Mouse (Mus musculus) forebrain, embryonic 13.5 days (tissue): Measurements from ENCODE around the gene Plekhf1. TPM values are rescaled to one million over a fixed set of nuclear protein-coding genes. Genes with fewer than 3 reads are reported as not detected.
A peak's percentile ranks its signal among the peaks of the same experiment; 100 is the strongest.

Source experiments
- ATAC-seq: fragments of 200-750 bp; cut with Nextera tagmentation; 2 replicates; pipeline ENCODE4 v1.8.0; 2017
- H3K27ac ChIP-seq: fragments of 300-500 bp; sonication (generic); 2 replicates; pipeline ENCODE4 v1.5.1; 2015; ENCODE audit warnings: inconsistent platforms, mild to moderate bottlenecking, moderate library complexity
- H3K27me3 ChIP-seq: fragments of 300-500 bp; sonication (generic); 2 replicates; pipeline ENCODE4 v1.6.1; 2015; ENCODE audit warnings: mild to moderate bottlenecking, inconsistent platforms
- H3K36me3 ChIP-seq: fragments of 300-500 bp; sonication (generic); 2 replicates; pipeline ENCODE4 v1.6.1; 2015; ENCODE audit warnings: mild to moderate bottlenecking, inconsistent platforms; ENCODE audit not compliant: poor library complexity, severe bottlenecking
- H3K4me1 ChIP-seq: fragments of 300-500 bp; sonication (generic); 2 replicates; pipeline ENCODE4 v1.6.1; 2015; ENCODE audit warnings: inconsistent platforms
- H3K4me2 ChIP-seq: fragments of 300-500 bp; sonication (generic); 2 replicates; pipeline ENCODE4 v1.6.1; 2015; ENCODE audit warnings: inconsistent platforms, mild to moderate bottlenecking, moderate library complexity
- H3K4me3 ChIP-seq: fragments of 300-500 bp; sonication (generic); 2 replicates; pipeline ENCODE4 v1.5.1; 2015; ENCODE audit warnings: mild to moderate bottlenecking, inconsistent platforms
- H3K9ac ChIP-seq: fragments of 300-500 bp; sonication (generic); 2 replicates; pipeline ENCODE4 v1.6.1; 2015; ENCODE audit warnings: mild to moderate bottlenecking, inconsistent platforms
- H3K9me3 ChIP-seq: fragments of 300-500 bp; sonication (generic); replicated peaks from 2 replicates; pipeline ENCODE4 v1.6.1; 2016; ENCODE audit warnings: inconsistent platforms
- WGBS: fragments of 180-500 bp; shearing (Covaris S2); methylation state at CpG from one replicate; pipeline ENCODE4 v1.1.7; 2015; 5-methylcytosine and 5-hydroxymethylcytosine counted together
- polyA plus RNA-seq: library from polyadenylated mRNA; unstranded; fragments of >200 nt; fragmentation: Nextera tagmentation; extraction: Ambion mirVana; gene quantifications from 2 replicates; pipeline ENCODE4 v1.2.1, GENCODE M21; 2015

The Plekhf1 gene
- polyA plus RNA-seq, 1 experiment from 2014 or later: 0.67 TPM

DNA sequence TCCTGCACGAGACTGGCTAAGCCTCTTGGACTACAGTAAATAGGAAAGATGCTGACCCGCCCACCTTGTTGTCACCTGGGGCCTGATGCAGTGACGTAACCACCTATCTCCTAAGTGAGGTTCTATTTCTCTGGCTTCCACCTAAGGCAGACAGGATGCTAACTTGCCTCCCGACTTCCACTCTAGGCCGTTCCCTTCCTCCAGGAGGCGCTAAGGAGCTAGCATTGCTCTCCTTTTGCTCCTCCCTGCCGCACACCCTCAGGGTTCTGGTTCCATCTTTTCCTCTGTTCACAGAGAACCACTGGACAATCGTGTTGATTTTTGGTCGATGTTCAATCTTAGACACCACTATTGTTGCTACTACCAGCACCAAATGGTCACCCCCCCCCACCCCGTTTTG lies 36.2 kb downstream of the Plekhf1 start:
- H3K9me3 ChIP-seq: no peaks in the 10 kb centered on the region
- H3K27me3 ChIP-seq: no peaks in the 10 kb centered on the region
- H3K4me2 ChIP-seq: no peak overlapping the region
- no peak overlapping the region for H3K9ac ChIP-seq
- H3K4me3 ChIP-seq: no peak overlapping the region
- H3K36me3 ChIP-seq: 0 out of 2 replicates have a peak, but pooled peaks cover 9% of the 10 kb centered on the region
- H3K4me1 ChIP-seq: no peaks in the 10 kb centered on the region
- no peak overlapping the region for H3K27ac ChIP-seq
- no peak for ATAC-seq
- 44% methylated on average over 10 of the region's 10 CpGs for WGBS

DNA sequence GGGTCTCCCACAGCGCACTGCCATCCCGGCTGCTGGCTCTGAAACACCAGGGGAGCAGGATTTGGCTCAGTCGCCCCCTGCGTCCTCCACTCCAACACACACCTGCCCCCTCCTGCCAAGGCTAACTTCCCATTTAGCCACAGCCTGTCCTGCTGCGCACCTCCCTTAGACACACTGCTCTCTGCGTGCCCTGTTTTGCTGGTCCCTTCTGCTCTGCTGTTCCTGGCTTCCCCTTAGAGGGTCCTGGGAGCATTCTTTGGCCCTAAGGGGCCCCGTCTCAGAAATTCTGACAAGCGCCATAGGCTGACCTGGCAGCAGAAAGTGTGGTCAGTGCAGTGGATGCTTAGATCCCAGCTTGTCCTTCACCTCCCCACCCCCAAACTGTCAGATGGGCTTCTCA lies 36.7 kb downstream of the Plekhf1 start:
- Histone ChIP-seq H3K4me3 (no peak overlapping the region), H3K36me3 (0 out of 2 replicates have a peak, but pooled peaks cover 9% of the 10 kb centered on the region), H3K4me1 (no peaks in the 10 kb centered on the region), H3K9ac (no peak overlapping the region), H3K9me3 (no peaks in the 10 kb centered on the region), H3K4me2 (no peak overlapping the region), H3K27me3 (no peaks in the 10 kb centered on the region), H3K27ac (no peak overlapping the region)
- 57% methylated on average over 8 of the region's 8 CpGs for WGBS
- no peak for ATAC-seq

DNA sequence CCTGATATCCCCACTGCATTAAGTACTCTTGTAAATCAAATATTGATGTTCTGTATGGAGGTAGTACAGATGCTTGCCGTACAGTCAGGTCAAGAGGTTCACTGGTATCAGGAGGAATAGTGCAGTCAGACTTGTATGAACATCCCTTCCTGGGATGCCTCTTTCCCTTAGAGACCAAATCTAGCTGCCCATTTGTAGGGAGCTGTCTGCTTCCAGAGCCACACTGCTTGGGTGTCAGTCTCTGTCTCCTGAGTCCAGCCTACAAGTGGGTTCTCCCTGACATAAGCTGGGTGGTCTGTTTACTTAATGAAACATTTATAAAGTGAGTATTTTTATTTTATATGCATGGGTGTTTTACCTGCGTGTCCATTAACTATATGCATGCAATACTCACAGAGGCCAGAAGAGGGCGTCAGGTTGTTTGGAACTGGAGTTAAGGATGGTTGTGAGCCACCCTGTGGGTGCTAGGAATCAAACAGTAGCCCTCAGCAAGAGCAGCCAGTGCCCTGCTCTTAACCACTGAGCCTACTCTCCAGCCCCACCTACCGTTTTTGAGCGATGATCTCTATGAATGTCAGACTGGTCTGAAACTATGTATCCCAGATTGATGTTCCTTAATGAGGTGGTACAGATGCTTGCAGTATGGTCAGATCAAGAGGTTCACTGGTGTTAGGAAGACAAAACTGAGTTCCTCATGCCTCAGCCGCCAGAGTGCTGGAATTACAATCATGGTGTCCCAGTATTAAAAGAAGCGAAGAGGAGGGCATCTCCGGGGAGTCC lies 37.6 kb downstream of the Plekhf1 start:
- Histone ChIP-seq H3K27ac (no peak overlapping the region), H3K36me3 (0 out of 2 replicates have a peak, but pooled peaks cover 9% of the 10 kb centered on the region), H3K4me1 (no peaks in the 10 kb centered on the region), H3K27me3 (no peaks in the 10 kb centered on the region), H3K4me2 (no peak overlapping the region), H3K9me3 (no peaks in the 10 kb centered on the region), H3K9ac (no peak overlapping the region), H3K4me3 (no peak overlapping the region)
- no peak for ATAC-seq
- 90% methylated on average over 8 of the region's 8 CpGs for WGBS

DNA sequence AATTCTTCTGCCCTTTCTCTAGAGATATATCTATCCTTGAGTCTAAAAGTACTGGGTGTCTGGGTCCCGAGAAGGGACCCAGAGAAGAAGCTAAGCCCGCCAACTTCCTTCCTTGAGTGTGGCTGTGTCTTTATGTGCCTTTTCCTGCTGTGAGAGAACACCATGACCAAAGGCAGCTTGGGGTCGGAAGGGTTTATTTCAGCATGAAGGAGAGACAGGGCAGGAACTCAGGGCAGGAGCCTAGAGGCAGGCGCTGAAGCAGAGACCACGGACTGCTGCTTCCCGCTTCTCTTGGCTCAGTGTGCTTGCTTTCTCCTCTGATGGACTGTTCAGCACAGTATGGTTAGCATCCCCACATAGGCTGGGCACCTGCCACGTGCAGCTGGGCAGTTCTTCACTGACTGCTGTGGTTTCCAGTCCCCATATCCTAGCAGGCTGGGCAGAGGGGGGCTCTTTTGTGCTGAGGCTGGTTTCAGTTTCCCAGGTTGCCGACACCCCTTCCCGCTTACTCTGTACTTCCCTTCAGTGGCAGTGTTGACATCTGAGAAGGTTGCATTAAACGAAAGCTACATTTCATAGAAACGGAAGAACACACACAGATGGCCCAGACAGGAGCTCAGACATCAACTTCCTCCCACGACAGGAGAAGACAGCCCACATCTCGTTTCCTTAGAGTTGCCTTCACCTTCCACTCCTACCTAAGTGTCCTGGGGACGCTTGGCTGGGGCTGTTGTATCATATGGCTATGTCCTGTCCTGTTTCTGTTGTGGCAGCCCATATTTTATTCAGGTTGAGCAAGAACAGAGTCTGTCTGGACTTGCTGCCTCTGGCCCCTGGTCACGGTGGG lies 38.5 kb downstream of the Plekhf1 start:
- Histone ChIP-seq H3K36me3 (0 out of 2 replicates have a peak, but pooled peaks cover 9% of the 10 kb centered on the region), H3K4me1 (peaks cover 3% of the 10 kb centered on the region), H3K4me2 (no peak overlapping the region), H3K9ac (no peak overlapping the region), H3K27ac (no peak overlapping the region), H3K27me3 (no peaks in the 10 kb centered on the region), H3K9me3 (no peaks in the 10 kb centered on the region), H3K4me3 (no peak overlapping the region)
- ATAC-seq: no peak
- WGBS: 88% methylated on average over 15 of the region's 15 CpGs

DNA sequence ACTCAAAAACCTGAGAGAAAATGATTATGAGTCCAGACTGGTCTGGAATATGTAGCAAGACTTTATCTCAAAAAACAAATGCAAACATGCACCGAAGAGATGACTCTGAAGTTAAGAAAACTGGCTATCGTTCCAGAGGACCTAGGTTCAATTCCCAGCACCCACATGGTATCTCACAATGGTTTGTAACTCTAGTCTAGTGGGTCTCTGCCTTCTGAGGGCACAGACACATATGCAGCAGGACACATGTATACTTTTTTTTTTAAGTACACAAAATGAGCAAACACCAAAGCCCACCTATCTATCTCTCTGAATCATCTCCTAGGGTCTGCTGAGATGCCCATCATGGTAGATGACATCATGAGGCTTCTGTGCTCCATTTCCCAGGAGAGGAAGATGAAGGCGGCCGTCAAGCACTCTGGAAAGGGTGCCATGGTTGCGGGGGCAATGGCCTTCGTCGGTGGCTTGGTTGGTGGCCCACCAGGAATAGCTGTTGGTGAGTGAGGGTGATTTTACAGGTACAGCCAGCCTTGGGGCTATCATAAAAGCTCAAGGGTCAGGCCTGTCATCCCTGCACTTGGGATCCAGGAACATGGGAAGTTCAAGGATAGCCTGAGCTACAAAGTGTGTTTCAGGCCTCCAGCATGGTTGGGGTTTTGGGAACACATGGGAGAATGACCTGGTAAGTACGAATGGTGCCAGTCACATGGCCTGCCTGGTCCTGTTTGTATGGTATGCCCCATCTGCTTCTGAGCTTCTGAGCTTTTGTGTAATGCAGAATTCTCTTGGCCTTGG lies 39.3 kb downstream of the Plekhf1 start:
- H3K36me3 ChIP-seq: 0 out of 2 replicates have a peak, but pooled peaks cover 9% of the 10 kb centered on the region
- ATAC-seq: no peak
- H3K9ac ChIP-seq: no peak overlapping the region
- H3K9me3 ChIP-seq: no peaks in the 10 kb centered on the region
- no peak overlapping the region for H3K4me3 ChIP-seq
- no peak overlapping the region for H3K27ac ChIP-seq
- WGBS: 93% methylated on average over 8 of the region's 8 CpGs
- peaks cover 8% of the 10 kb centered on the region for H3K4me1 ChIP-seq
- no peaks in the 10 kb centered on the region for H3K27me3 ChIP-seq
- no peak overlapping the region for H3K4me2 ChIP-seq

DNA sequence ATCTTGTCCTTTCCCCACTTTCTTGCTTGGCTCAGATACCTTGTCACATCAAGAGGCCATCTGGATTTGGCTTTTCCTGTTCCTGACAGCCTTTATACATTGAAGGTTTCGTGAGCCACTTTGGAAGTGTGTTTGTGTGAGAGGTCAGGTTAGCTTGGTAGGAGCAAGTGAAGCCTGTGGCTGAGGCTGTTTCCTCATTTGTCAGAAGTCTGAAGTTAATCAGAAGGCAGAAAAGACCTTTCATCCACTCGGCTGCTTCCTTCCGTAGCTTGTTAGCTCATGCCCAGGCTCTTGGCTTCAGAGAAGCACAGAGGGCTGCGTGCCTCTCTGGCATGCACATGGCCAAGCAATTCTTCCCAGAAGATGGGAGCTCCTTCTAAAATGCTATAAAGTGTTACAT lies 40.0 kb downstream of the Plekhf1 start:
- 83% methylated on average over 4 of the region's 4 CpGs for WGBS
- H3K27me3 ChIP-seq: no peaks in the 10 kb centered on the region

DNA sequence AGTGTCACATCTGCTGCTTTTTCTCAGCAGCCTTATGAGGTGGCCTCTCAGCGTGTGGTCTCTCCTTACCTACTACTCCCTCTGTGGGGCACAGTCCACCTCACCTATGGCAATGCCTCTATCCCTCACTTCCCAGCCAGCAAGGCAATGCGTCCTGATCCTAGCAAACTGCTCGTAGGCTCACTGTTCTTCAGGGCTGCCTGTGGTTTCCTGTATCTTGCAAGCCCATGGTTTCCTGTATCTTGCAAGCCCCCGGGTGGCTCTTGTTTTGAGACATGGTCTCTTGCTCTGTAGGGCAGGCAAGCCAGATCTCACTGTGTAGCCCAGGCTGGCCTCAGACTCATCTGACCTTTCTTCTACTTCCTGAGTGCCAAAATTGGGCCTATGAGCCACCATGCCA lies 41.0 kb downstream of the Plekhf1 start:
- Histone ChIP-seq H3K4me3 (no peak overlapping the region), H3K4me2 (no peak overlapping the region), H3K27me3 (no peaks in the 10 kb centered on the region), H3K27ac (no peak overlapping the region), H3K9me3 (no peaks in the 10 kb centered on the region), H3K4me1 (peaks cover 18% of the 10 kb centered on the region), H3K36me3 (0 out of 2 replicates have a peak, but pooled peaks cover 9% of the 10 kb centered on the region), H3K9ac (no peak overlapping the region)
- ATAC-seq: no peak
- 87% methylated on average over 4 of the region's 4 CpGs for WGBS

More for the DNA sequence above, 40.0 kb downstream of the Plekhf1 start:
- Histone ChIP-seq H3K36me3 (0 out of 2 replicates have a peak, but pooled peaks cover 9% of the 10 kb centered on the region), H3K9me3 (no peaks in the 10 kb centered on the region), H3K4me2 (no peak overlapping the region), H3K4me3 (no peak overlapping the region), H3K9ac (no peak overlapping the region), H3K4me1 (peaks cover 15% of the 10 kb centered on the region), H3K27ac (no peak overlapping the region)
- no peak for ATAC-seq

DNA sequence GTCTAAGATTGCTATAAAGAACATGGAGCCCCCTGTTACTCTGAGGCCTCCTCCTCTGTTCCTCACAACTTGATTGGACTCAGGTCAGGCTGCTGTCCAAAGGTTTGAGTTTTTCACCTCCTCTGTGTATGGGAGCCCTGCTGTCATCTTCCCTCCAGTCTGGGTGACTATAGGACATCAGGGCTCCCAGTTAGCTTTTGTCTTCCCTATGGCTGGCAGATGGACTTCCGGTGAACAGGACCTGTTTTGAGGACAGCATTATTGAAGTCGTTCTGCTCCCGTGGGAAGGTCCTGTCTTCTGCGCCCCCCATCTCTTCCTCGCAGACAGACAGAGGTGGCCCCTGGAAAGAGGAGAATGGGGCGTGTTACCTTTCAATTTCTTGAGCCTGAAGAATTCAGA lies 43.0 kb downstream of the Plekhf1 start:
- no peaks in the 10 kb centered on the region for H3K27me3 ChIP-seq
- H3K4me3 ChIP-seq: no peak overlapping the region
- H3K9me3 ChIP-seq: no peaks in the 10 kb centered on the region
- ATAC-seq: no peak
- 87% methylated on average over 6 of the region's 6 CpGs for WGBS
- H3K9ac ChIP-seq: no peak overlapping the region
- 0 out of 2 replicates have a peak, but pooled peaks cover 4% of the 10 kb centered on the region for H3K36me3 ChIP-seq
- H3K4me2 ChIP-seq: no peak overlapping the region
- peaks cover 18% of the 10 kb centered on the region for H3K4me1 ChIP-seq
- H3K27ac ChIP-seq: no peak overlapping the region

DNA sequence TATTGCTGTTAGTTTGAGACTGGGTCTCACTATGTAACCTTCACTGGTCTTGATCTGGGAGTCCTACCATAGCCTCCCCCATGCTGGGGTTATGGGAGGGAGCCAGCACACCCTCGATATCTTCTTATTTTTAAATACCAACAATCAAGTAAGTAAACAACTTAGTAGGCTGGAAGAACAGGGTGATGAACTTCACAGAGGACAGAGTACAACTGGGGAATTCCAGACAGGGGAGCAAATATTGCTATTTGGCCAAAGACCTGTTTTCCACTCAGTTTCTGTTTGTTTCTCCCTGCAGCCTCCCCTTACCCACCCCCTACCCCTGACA lies 43.4 kb downstream of the Plekhf1 start:
- Histone ChIP-seq H3K9ac (peak overlapping the region; percentile 79), H3K36me3 (0 out of 2 replicates have a peak, but pooled peaks cover under 1% of the 10 kb centered on the region), H3K27ac (no peak overlapping the region), H3K9me3 (no peaks in the 10 kb centered on the region), H3K4me1 (peaks cover 18% of the 10 kb centered on the region), H3K4me3 (peak overlapping the region; percentile 62), H3K4me2 (peak overlapping the region; percentile 89), H3K27me3 (no peaks in the 10 kb centered on the region)
- ATAC-seq: no peak
- WGBS: 81% methylated on average over 1 of the region's 1 CpGs

DNA sequence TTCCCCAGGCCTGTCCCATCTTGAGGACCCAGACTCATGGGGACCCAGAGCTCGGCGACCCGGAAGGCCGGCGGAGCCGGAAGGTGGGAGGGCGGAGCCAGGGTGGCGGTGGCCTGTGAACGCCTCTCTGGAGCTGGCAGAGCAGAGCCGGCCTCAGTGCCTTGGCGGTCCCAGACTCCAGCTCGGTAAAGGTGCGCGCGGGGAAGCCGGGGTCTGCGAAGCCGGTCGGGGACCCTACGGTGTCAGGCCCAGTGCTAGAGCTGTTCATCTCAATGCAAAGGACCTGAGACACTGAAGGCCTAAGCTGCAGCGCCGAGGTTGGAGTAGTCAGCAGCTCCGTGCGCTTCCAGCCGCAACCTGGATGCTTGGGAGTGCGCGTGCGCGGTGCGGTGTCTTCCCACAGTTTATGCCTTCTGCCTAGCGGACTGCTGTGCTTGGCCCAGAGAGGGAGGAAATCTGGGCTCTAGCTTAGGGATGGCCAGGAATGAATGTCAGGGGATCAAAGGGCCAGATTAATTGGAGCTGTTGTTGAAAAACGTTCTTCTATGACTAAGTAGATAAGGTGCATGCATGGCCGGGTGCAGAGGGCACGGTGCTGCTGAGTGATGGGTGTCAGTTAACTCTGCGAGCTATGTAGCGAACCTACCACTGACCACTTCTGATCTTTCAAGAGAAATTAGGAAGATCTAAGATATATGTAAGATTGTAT lies 44.0 kb downstream of the Plekhf1 start:
- Histone ChIP-seq H3K9ac (peak overlapping the region; percentile 79), H3K27ac (peak overlapping the region; percentile 78), H3K4me2 (peak overlapping the region; percentile 89), H3K9me3 (no peaks in the 10 kb centered on the region), H3K4me1 (peaks cover 18% of the 10 kb centered on the region), H3K4me3 (peak overlapping the region; percentile 62), H3K36me3 (no peaks in the 10 kb centered on the region), H3K27me3 (no peaks in the 10 kb centered on the region)
- WGBS: 4% methylated on average over 36 of the region's 36 CpGs
- ATAC-seq: peak; percentile 94

DNA sequence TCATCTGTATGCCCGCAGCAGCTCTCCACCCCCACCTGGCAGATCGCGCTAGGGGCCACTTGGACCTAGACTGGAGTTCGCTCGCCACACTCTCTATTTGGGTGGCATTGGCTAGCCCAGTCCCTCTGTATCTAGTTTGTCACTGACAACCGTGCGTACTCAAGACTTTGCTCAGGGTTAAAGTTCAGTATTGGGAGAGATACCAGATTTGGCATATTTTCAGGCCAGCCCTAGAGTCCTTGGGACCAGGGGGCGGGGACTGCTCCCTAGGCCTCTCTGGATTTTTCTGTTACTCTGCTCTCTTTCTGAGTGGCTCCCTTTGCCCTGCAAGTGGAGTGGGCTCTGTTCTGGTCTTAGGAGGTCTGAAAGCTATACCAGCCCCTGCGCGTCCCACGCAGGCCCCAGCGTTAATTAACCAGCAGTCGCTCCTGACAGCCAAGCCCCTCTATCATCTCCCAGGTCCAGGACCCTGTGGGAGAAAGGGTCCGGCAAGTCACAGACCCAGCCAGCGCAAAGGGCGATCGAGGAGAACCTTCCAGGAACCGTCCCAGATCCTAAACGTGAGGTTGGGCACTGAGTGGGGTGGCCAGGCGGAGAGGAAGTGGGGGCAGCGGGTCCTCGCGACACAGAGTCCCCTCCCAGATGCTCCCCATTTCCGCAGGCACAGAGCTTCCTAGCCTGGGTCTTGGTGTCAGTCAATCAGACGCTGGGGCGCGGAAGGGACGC lies 44.7 kb downstream of the Plekhf1 start, which contains the start of gene 1600014C10Rik:
Gene 1600014C10Rik (plus strand): TSS at position 256 of the 726 bp plus-strand sequence.
- Histone ChIP-seq H3K9ac (peak within 1 kb of the TSS; percentile 79), H3K4me3 (peak within 1 kb of the TSS; percentile 62), H3K9me3 (no peaks in the 10 kb centered on the region), H3K27me3 (no peaks in the 10 kb centered on the region), H3K4me1 (peaks cover 18% of the 10 kb centered on the region), H3K27ac (peak within 1 kb of the TSS; percentile 78), H3K36me3 (no peaks in the 10 kb centered on the region), H3K4me2 (peak within 1 kb of the TSS; percentile 89)
- ATAC-seq: peak; percentile 28
- WGBS: 2% methylated on average over 28 of the region's 28 CpGs
